Mouse (Mus musculus): ENCODE measurements around the gene Fam135a. TPM values are rescaled to one million over a fixed set of nuclear protein-coding genes. Genes with fewer than 3 reads are reported as not detected.

Gene Fam135a
- total RNA-seq (2014; fragmentation: Nextera tagmentation), result 2.1 and 6.0 TPM in 2 replicates
- 1.8 TPM in 2 replicates for total RNA-seq (2017)

DNA sequence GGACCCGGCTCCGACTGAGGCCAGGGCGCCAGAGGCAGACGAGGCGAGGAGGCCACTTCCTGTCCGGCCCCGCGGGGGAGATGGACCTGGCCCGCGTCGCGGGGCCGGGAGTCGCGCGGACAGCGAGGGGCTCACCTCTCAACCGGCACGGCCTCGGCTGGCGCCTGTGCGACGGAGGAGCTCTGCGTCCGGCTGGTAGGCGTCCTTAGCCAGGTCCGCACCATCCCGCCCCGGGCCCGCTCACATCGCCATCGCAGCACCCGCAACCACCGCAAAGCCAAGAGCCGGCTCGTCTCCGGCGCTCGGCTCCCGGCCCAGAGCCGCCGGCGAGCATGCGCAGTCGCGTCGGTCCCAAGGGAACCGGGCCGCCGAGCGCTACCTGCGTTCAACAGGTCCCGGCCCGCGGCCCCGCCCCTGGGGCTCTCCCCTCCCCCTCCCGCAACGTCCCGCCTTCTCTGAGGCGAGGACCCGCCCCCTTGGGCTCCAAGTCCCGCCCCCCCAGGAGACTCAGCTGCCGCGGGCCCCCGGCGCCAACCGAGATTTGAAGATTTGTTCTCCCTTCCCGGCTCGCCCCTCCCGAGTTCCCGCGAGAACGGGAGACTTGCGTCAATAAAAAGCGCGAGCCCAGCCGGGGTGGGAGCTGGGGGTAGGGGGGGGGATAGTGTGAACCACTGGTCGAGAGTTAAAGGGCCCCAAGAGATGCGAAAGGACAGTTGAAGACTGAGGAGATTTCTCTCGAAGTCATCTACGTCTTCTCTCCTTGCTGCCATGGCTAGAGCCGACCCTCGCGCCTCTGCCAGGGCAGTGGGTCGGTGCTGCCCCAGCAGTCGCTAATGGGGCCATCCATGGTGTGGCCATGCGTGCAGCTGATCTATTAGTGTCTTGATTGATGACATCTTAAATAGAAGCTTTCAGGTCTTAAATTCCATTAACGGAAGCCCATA lies at the start of gene Fam135a:
Gene Fam135a (minus strand): TSS at position 416 of the 944 bp plus-strand sequence.
- ATAC-seq (replicated peaks; ENCODE audit: poor library complexity, severe bottlenecking), result peak; percentile 81

DNA sequence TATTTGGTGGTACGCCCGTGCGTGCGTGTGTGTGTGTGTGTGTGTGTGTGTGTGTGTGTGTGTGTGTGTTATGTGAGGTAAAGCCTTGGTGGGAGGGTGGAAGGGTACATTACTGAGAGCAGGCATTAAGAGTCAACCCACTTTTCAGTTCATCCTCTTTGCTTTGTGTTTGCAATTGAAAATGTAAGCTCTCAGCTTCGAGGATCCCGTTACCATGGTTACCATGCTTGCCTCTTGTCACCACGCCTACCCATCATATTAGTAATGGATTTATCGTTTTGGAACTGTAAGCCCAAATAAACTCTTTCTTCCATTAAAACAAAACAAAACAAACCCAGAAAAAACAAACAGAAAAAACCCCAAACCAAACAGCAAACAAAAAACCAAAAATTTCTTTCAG lies 43.4 kb upstream of the Fam135a start:
- ATAC-seq (replicated peaks; ENCODE audit: poor library complexity, severe bottlenecking), result no peak

DNA sequence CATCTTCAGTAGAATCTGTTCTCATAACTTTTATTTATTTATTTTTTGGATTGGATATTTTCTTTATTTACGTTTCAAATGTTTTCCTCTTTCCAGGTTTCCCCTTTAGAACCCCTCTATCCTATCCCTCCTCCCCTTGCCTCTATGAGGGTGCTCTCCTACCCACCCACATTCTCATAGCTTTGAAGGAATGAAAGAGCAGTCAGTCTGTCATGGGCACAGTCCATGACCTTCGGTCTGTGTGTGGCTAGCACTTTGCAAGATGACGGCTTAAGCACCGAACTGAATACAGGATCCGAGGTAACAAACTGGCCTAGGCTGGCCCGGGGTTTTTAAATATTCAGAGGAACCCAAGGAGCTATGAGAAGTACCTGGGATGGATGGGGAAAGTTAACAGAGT lies 40.4 kb upstream of the Fam135a start:
- ATAC-seq (replicated peaks; ENCODE audit: poor library complexity, severe bottlenecking), result no peak

DNA sequence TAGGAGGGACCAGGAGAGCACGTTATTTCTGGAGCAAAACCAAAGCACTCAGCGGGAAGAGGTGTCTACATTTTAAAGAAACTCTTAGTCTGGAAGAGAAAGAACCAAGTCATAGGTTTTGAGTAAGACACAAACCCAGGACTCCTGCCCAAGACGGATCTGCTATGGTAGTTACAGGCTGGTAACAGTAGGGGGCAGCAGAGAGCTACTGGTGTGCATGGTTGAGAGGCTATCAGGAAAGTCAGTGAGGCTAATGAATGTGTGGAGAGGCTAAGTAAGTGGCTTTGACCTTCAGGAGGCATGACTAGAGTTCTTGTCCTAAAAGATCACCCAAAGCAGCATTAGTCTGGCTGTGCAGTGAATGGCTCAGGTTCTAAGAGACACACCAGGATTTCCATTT lies 37.0 kb upstream of the Fam135a start:
- peak; percentile 82 for ATAC-seq (replicated peaks; ENCODE audit: poor library complexity, severe bottlenecking)

DNA sequence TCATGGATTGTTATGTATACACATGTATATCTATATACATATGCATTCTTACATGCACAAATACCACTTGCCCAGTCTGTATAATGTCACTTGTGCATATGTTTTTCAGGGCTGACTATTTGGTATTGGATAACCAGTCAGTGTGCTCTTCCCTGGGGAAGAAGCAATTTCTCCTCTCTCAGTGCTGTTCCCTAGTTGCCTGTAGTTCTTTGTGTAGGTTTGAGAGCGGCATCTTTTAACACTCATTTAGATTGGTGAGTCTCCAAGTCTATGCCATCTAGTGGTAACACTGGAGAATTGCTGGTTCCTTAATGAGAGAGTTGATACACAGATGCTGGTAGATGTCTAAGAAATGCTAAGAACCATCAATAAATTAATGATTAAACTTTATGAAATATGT lies 34.7 kb upstream of the Fam135a start:
- ATAC-seq (replicated peaks; ENCODE audit: poor library complexity, severe bottlenecking), result peak; percentile 69

DNA sequence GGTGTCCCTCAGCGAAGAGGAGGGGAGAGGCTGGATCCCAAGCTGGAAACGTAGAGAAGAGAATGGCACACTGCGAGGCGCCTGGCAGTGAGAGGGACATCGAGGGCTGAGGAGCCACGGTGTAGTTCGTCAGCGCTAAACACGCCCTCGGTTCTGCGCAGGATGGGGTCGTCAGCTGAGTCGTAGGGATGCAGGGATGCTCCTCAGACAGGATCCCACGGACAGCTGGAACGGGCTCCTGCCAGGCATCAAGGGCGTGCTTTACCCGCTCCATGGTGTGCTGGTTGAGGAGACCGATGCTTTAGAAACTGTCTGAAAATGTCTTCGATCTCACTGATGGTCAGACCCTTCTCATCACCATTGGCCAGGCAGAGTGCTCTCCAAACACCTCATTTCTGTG lies 33.7 kb upstream of the Fam135a start:
- ATAC-seq (replicated peaks; ENCODE audit: poor library complexity, severe bottlenecking), result no peak

DNA sequence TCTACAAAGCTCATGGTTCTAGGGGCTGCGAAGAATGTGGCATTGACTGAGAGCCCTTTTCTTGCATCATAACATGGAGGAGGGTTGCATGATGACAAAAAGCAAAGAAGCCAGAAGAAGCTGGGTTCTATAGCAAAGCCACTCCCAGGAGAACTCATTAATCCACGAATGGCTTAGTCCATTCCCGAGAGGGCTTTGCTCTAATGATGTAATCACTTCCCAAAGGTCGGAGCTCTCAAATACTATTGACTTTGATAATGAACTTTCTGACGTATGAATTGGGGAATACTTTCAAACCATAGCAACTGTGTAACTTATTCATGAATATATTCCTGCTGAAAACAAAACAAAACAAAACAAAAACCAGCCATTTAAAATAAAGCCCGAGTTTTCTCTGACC lies 27.7 kb upstream of the Fam135a start:
- no peak for ATAC-seq (replicated peaks; ENCODE audit: poor library complexity, severe bottlenecking)

DNA sequence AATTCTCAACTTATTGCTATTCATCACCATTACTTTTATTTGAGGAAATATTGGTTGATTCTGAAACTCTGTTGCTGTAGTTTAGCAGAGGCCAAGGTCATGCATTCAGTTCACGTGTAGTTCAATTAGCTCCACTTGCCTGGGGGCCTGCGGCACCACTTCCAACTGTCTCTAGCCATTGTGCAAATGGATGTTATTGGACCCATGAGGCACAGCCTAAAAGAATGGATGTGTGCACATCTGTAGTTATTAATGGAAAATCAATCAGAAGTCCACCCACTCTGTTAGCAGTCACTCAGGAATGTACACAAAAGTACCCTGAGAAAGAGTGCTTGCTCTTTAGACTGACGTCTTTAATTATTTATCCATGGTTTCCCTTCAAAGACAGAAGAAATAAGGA lies 24.5 kb upstream of the Fam135a start:
- ATAC-seq (replicated peaks; ENCODE audit: poor library complexity, severe bottlenecking), result no peak

DNA sequence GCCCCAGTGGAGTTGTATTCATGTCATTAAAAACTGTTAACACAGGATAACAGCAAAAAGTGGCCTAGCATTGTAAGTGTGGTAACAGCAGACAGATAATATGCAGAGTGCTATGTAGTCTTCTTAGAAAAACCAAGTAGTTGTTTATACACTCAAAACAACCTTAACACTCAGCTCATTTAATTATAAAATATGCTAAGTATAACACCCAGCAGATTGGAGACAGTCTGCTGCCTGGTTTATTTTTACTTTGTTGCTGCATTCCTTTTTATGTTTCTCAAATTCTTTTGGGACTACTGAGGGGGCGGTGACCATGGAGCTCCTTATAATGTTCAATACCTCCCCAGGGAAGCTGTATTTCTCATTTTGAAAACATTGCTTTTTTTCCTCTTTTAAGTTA lies 22.4 kb upstream of the Fam135a start:
- no peak for ATAC-seq (replicated peaks; ENCODE audit: poor library complexity, severe bottlenecking)

DNA sequence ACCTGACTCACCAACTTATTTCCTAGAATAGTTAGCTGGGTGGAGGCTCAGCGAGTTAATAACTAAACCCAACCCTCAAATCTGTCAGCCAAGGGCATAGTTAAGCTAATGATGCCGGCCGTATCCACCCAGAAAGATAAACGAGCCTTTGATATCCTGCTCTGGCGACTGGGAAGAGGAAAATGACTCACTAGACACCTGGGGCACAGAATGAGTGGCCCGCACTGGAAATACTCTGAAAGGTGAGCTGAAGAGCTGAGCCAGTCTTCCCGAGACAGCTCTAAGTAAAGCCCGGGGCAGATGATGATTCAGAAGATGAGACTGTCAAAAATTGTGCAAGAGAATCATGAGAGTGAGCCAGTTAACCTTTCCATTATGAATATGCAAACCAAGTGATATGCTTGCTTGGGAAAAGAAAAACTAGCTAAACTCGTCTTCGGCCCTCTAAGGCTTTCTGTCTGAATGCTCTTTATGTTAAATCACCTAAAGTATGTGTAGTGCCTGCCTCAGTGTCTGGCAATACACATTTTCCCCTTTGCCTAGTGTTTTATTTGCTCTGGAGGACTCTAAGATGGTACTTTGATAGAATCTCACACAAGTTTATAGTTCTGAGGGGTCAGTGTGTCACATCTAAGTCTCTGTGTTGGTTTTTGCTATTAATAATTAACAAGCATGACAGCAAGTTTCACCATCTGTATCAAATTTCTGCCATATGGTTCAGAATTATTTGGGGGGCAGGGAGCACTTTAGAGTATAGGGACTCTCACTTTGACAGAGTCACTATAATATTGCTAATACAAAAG lies 8.0 kb upstream of the Fam135a start:
- no peak for ATAC-seq (replicated peaks; ENCODE audit: poor library complexity, severe bottlenecking)

DNA sequence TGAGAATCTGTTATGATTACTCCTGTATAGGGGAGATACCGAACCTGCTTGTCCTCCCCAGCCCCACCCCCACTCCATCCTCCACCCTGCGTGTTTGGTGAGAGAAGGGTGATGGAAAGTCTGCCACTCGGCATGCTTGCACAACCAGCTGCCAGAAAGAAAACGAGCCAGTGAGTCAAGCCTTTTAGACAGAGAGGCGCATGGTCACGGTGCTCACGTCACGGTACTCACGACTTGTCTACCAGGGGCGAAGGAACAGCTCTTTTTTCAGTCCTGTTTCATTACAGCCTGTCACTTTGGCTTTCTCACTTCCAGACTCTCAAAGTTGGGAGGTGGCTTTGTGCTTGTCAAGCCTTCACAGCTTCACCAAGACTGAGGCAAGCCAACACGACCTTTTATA lies 7.2 kb upstream of the Fam135a start:
- no peak for ATAC-seq (replicated peaks; ENCODE audit: poor library complexity, severe bottlenecking)

DNA sequence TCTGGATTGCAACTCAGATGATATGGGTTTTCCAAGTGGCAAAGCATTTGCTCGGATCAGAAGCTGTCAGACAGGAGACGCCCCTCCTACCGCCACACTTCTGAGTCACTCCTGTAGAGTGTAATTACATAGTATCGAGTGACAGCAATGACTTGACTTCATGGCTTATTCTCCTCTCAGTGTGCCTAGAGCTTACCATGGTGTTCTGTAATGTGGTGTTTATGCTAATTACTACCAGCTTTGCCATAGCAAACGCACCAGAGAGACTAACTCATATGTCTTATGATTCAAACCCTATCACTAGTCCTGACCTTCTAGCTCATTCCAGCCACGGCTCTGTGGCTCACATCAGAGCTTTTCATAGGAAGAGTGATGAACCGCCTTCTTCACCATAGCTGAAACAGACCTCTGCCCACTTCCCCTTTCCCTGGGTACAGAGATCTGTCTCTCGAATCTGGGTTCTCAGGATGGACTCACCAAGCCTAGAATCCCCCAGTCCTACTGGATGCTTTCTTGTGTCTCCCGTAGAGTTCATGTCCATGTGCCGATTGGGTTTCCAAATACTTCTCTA lies 2.5 kb upstream of the Fam135a start:
- peak; percentile 59 for ATAC-seq (replicated peaks; ENCODE audit: poor library complexity, severe bottlenecking)

DNA sequence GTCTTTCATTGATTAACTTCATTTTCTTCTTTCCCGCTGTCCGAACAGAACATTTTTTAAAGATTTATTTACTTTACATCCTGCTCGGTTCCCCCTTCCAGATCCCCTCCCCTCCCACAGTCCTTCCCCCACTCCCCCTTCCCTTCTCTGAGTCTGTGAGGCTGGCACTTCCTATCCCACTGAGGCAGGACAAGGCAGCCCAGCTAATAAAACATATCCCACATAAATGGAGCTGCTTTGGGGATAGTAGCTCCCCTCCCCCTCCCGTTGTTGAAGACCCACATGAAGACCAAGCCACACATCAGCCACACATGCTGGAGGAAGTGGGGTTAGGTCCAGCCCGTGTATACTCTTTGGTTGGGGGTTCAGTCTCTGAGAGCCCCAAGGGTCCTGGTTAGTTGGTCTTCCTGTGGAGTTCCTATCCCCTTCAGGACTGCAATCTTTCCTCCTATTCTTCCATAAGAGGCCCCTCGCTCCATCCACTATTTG lies 773 bp upstream of the Fam135a start:
- no peak for ATAC-seq (replicated peaks; ENCODE audit: poor library complexity, severe bottlenecking)

DNA sequence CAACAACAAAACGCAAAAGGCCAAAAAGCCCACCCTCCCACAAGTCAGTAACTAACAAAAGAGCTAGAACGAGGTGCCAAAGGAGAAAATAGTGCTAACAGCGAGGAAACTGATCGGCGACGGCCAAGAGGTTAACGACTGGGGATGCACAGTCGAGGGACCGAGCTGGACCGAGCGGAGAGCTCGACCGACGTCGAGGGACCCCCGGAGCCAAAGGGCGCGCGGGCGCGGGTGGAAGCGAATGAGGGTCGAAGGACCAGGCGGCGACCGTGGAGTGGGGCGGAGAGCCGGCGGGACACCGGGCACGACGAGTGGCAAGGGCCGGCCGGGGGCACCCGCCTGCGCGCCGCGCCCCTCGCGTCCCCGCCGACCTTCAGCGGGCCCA lies 608 bp downstream of the Fam135a start:
- peak; percentile 12 for ATAC-seq (replicated peaks; ENCODE audit: poor library complexity, severe bottlenecking)

DNA sequence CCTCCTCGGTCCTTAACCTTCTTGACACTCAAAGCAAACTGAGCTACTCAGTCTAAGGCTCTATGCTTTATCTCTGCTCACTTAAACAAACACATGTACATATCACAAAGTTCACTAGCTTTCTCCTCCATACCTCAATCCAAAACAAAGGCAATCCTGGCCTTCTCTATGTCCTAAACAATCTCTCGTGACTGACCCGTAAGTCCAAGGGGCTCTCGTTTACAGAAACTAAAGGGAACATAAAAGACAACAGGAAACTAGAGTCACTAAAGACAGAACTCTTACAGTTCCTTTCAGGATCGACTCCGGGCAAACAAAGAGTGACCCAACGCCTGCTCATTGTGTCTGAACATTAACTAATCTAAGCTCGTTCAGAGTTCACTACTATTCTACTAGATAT lies 2.6 kb downstream of the Fam135a start:
- ATAC-seq (replicated peaks; ENCODE audit: poor library complexity, severe bottlenecking), result no peak

DNA sequence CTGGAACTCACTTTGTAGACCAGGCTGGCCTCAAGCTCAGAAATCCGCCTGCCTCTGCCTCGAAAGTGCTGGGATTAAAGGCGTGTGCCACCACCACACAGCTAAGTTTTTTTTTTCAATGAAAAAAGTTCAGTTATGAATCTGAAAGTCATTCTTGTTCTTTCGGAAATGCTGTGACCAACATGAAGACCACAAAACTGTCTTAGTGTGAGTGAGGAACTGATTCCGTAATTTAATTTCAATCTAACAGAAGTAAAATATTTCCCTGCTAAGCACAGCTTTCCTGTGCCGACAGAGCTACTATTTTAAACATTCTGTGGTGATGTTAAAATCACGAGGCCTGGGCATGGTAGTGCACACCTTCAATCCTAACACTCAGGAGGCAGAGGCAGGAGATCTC lies 7.7 kb downstream of the Fam135a start:
- peak; percentile 56 for ATAC-seq (replicated peaks; ENCODE audit: poor library complexity, severe bottlenecking)

DNA sequence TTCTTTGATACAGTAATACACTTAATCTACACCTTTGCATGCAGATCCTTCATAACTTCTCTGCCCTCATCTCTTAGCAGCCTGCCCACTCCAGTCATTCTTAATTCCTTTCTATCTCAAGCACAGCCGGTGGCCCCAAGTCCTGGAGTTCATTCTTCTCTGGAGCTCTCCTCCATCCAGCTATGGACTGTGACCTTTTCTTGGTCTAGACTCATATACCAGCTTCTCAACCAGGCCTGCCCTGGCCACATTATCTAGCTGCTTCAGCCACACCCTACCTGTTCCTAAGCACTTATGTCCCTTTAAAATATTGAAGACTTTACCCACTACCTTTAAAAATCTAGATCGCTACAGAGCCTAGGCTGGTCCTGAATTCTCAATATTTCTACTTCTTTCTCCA lies 9.5 kb downstream of the Fam135a start:
- no peak for ATAC-seq (replicated peaks; ENCODE audit: poor library complexity, severe bottlenecking)

DNA sequence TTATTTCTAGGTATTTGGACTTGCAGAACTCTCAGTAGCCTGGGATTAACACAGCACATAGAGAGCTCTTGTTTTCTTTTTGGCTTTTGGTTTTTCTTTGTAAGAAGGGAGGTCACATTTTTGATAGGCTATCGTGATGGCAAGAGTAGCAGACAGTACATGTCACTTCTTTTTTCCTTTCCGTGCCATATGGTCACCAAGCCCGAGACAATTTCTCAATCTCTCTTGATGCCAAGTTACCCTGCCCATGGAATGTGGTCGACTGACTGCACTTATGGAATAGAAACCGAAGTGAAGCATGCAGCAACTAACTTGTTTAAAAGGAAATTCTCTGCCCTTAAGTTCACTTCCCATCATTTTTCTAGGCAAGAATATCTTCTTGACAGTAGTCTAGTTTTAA lies 10.0 kb downstream of the Fam135a start:
- ATAC-seq (replicated peaks; ENCODE audit: poor library complexity, severe bottlenecking), result no peak

DNA sequence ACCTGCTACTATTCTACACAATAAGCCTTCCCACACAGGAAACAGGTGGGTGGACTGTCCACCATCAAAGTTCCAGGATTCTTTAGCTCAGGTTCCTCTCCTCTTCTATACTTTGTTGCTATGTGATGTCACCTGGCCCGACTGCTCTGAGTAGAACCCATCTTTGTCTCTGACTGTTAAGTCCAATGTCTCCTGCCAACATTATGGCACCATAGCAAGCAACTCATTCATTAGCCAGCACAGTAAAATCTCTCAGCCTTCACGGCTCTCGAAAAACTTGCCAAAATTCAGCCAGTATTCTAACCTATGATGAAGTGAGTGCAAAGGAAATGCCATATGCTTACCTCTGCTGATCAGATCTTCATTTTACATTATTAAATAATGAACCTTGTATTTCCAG lies 14.0 kb downstream of the Fam135a start:
- ATAC-seq (replicated peaks; ENCODE audit: poor library complexity, severe bottlenecking), result no peak

DNA sequence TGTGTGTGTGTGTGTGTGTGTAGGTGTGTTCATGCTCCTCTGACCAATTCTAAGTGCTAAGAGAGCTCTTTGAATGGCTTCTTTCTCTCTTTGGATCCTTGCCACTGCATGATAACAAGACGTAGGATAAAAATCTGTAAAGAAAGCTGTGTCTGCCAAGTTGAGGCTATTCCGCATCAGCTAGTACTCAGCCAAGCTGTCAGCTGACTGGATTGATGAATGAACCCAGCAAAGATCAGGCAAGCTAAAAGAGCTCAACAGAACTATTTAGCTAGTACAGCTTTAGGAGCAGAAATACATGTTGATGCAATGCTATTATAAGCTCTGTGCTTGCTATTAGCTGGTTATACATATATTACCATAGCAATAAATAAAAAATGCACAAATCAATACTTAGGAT lies 25.7 kb downstream of the Fam135a start:
- no peak for ATAC-seq (replicated peaks; ENCODE audit: poor library complexity, severe bottlenecking)

All from granulocyte monocyte progenitor cell, adult 5-6 weeks (primary cell).